ENCODE assay signal across 8 mouse cellular contexts in genomic region chr1:184289733-184290416, GRCm38 (mm10).
DNase-seq lines count a peak whose midpoint lies in the region; ATAC-seq and TF ChIP-seq lines count a peak whose summit lies in the region.
"Had no signal": no experiment of that assay in that cellular context is flagged by ENCODE, and none has a peak within 500 bp of the region (broad histone marks: within the 10 kb centered on the region; RNA-seq: fewer than 3 reads in every experiment).

No protein-coding gene starts in this region.

- no peak overlapping the region for H3K27ac ChIP-seq in midbrain, postnatal 0 days (ENCODE audit: low read depth, low read length)
- H3K27ac ChIP-seq in midbrain, embryonic 13.5 days, result no peak overlapping the region
- H3K27ac ChIP-seq in kidney, adult 2 months (ENCODE audit: insufficient read depth, low read depth, low read length), result no peak overlapping the region

- TF ChIP-seq CTCF in midbrain, postnatal 0 days (IDR thresholded peaks at IDR 0.05), result no peak
- no peak for TF ChIP-seq CTCF in kidney, adult 2 months (conservative IDR thresholded peaks at IDR 0.05; ENCODE audit: insufficient read depth, insufficient read length, low read depth, low read length)

- no peak for TF ChIP-seq POLR2A in kidney, adult 2 months (IDR thresholded peaks at IDR 0.05; ENCODE audit: low read depth, low read length)

- no peaks in the 10 kb centered on the region for H3K27me3 ChIP-seq in midbrain, postnatal 0 days (ENCODE audit: insufficient read depth, low read length)
- H3K27me3 ChIP-seq in midbrain, embryonic 13.5 days, result peaks cover 11% of the 10 kb centered on the region; the same call in 1 of the 2 replicates
- H3K27me3 ChIP-seq in kidney, adult 2 months (replicated peaks; ENCODE audit: control insufficient read depth, insufficient read depth, low read length), result no peaks in the 10 kb centered on the region

- H3K36me3 ChIP-seq in midbrain, postnatal 0 days (ENCODE audit: insufficient read depth, low read length), result no peaks in the 10 kb centered on the region
- H3K36me3 ChIP-seq in midbrain, embryonic 13.5 days, result no peaks in the 10 kb centered on the region
- no peaks in the 10 kb centered on the region for H3K36me3 ChIP-seq in kidney, adult 2 months (ENCODE audit: control insufficient read depth, insufficient read depth, low read length)

- 58% methylated on average over 7 of the region's 7 CpGs for whole genome bisulfite sequencing in midbrain, postnatal 0 days
- WGBS in midbrain, embryonic 13.5 days, result 66% methylated on average over 7 of the region's 7 CpGs
- 38% methylated on average over 7 of the region's 7 CpGs for whole genome bisulfite sequencing in kidney, adult 2 months

- no peak overlapping the region for H3K9ac ChIP-seq in midbrain, postnatal 0 days (replicated peaks; ENCODE audit: low read length, poor library complexity, severe bottlenecking)
- no peak overlapping the region for H3K9ac ChIP-seq in midbrain, embryonic 13.5 days (replicated peaks)

- H3K9me3 ChIP-seq in midbrain, postnatal 0 days (ENCODE audit: low read length), result no peaks in the 10 kb centered on the region
- H3K9me3 ChIP-seq in midbrain, embryonic 13.5 days, result no peaks in the 10 kb centered on the region

- peak; percentile 47 for DNase-seq in midbrain, postnatal 0 days (ENCODE audit: low spot score)
- peak; percentile 62 for DNase-seq in gastrocnemius, adult 18-20 months (ENCODE audit: low spot score)
- DNase-seq in kidney, adult 2 months, result peak; percentile 93
- DNase-seq in lung, postnatal 4 days, result peak; percentile 84 to 85
- DNase-seq in spleen, adult 12 weeks (ENCODE audit: low spot score), result no peak
- no peak for DNase-seq in embryo, embryonic 10.5 days (ENCODE audit: low spot score)

- H3K4me2 ChIP-seq in midbrain, postnatal 0 days (ENCODE audit: low read depth, low read length, poor library complexity, severe bottlenecking), result no peak overlapping the region
- H3K4me2 ChIP-seq in midbrain, embryonic 13.5 days (replicated peaks), result no peak overlapping the region

- ATAC-seq in midbrain, postnatal 0 days (ENCODE audit: low FRiP score), result no peak
- no peak for ATAC-seq in midbrain, embryonic 13.5 days
- ATAC-seq: intestine, postnatal 0 days had no signal

- H3K4me3 ChIP-seq in midbrain, postnatal 0 days (ENCODE audit: low read depth, low read length), result no peak overlapping the region
- no peak overlapping the region for H3K4me3 ChIP-seq in midbrain, embryonic 13.5 days (replicated peaks)
- no peak overlapping the region for H3K4me3 ChIP-seq in kidney, adult 2 months (ENCODE audit: insufficient read depth, low read depth, low read length)

- no peaks in the 10 kb centered on the region for H3K4me1 ChIP-seq in midbrain, postnatal 0 days (ENCODE audit: insufficient read depth, low read length)
- no peaks in the 10 kb centered on the region for H3K4me1 ChIP-seq in midbrain, embryonic 13.5 days (replicated peaks)
- H3K4me1 ChIP-seq in kidney, adult 2 months (ENCODE audit: control insufficient read depth, insufficient read depth, low read length), result no peaks in the 10 kb centered on the region

Comparison
In these comparisons a context has a peak if more than half of its experiments do, and no peak if none do; other contexts are left out.
1. DNase-seq: peak in midbrain, postnatal 0 days (single experiment), gastrocnemius, adult 18-20 months (single experiment), kidney, adult 2 months (single experiment) and lung, postnatal 4 days (2 of 2); none in spleen, adult 12 weeks (single experiment) and embryo, embryonic 10.5 days (single experiment).